8 mouse cellular contexts compared by ENCODE assay signal in the genomic region with DNA sequence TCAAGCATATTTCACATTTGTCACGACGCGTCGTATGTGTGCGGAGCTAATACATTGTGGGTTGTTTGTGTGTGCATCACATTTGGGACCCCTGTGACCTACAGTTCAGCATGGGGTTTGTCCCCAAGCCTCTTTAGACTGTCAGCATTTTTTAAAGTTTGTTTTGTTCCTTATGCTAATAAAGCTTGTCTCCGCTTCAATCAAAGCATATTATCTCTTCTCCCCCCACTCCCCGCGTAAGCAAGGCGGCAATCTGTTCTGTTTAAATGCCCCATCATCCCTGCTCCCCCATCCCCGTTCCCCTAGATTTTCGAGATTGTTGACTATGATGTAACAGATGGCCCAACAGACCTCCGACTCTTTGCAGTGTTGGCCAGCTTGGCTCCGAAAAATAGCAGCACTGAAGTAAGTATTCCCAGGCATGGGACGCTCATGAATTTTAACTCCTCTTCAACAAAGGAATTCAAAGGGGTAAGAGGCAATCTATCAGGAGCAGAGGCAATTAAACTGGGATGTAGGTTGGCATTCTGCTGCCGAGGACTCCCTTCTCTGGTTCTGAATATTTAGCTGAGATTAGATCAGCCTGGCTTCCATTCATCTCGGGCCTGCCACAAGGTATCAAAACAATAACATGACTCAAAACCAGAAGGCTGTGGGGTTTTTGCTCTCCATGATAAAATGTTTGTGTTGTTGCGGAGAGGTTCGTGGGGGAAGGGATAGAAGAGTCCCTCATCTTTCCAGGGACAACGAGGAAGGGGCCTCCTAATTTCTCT.
DNase-seq lines count a peak whose midpoint lies in the region; ATAC-seq and TF ChIP-seq lines count a peak whose summit lies in the region.
"Had no signal": no experiment of that assay in that cellular context is flagged by ENCODE, and none has a peak within 500 bp of the region (broad histone marks: within the 10 kb centered on the region; RNA-seq: fewer than 3 reads in every experiment).

No protein-coding gene starts in this region.

- peak overlapping the region; percentile 83 for H3K27ac ChIP-seq in forebrain, embryonic 15.5 days (replicated peaks)
- H3K27ac ChIP-seq in neural tube, embryonic 12.5 days, result peak overlapping the region; percentile 26; the same call in 1 of the 2 replicates
- no peak overlapping the region for H3K27ac ChIP-seq in gastrocnemius, adult 2 months

- H3K4me1 ChIP-seq in forebrain, embryonic 15.5 days, result peaks cover 17% of the 10 kb centered on the region
- H3K4me1 ChIP-seq in neural tube, embryonic 12.5 days, result peaks cover 17% of the 10 kb centered on the region

- peak overlapping the region; percentile 41 for H3K4me2 ChIP-seq in forebrain, embryonic 15.5 days (replicated peaks)
- H3K4me2 ChIP-seq in neural tube, embryonic 12.5 days (replicated peaks), result peak overlapping the region; percentile 54

- H3K4me3 ChIP-seq in forebrain, embryonic 15.5 days, result peak overlapping the region; percentile 17
- H3K4me3 ChIP-seq in neural tube, embryonic 12.5 days, result 0 out of 2 replicates have a peak overlapping the region, but pooled peaks have one; percentile 2
- no peak overlapping the region for H3K4me3 ChIP-seq in gastrocnemius, adult 2 months

- H3K9ac ChIP-seq in forebrain, embryonic 15.5 days (replicated peaks), result 0 out of 2 replicates have a peak overlapping the region, but pooled peaks have one; percentile 9
- H3K9ac ChIP-seq in neural tube, embryonic 12.5 days, result no peak overlapping the region

- intact Hi-C loops in heart, postnatal 10 days (cut with DNase I), result no loop called here
- intact Hi-C loops in gastrocnemius, adult 2 months (cut with DNase I), result no loop called here

- ATAC-seq in forebrain, embryonic 15.5 days (replicated peaks), result peak; percentile 96
- peak; percentile 89 for ATAC-seq in neural tube, embryonic 12.5 days (ENCODE audit: low FRiP score, low read depth)

- 15% methylated on average over 19 of the region's 19 CpGs for WGBS in forebrain, embryonic 15.5 days
- 23% methylated on average over 19 of the region's 19 CpGs for WGBS in neural tube, embryonic 12.5 days

- no peaks in the 10 kb centered on the region for H3K27me3 ChIP-seq in forebrain, embryonic 15.5 days
- no peaks in the 10 kb centered on the region for H3K27me3 ChIP-seq in neural tube, embryonic 12.5 days (replicated peaks)

- no peaks in the 10 kb centered on the region for H3K9me3 ChIP-seq in forebrain, embryonic 15.5 days
- no peaks in the 10 kb centered on the region; the same call in 1 of the 2 replicates for H3K9me3 ChIP-seq in neural tube, embryonic 12.5 days

- H3K36me3 ChIP-seq in forebrain, embryonic 15.5 days, result no peaks in the 10 kb centered on the region
- no peaks in the 10 kb centered on the region for H3K36me3 ChIP-seq in neural tube, embryonic 12.5 days

- DNase-seq in embryo, embryonic 9.5 days (ENCODE audit: extremely low spot score), result peak; percentile 14
- peak; percentile 19 for DNase-seq in layer of hippocampus, adult 9-11 months
- DNase-seq in heart, postnatal 10 days, result no peak
- no peak for DNase-seq in gastrocnemius, adult 2 months
- DNase-seq in kidney, adult 18-20 months, result no peak
- DNase-seq: cerebellum, adult 9-10 months had no signal

- no peak for TF ChIP-seq CTCF in gastrocnemius, adult 2 months (IDR thresholded peaks at IDR 0.05)

Comparison
In these comparisons a context has a peak if more than half of its experiments do, and no peak if none do; other contexts are left out.
1. DNase-seq: peak in embryo, embryonic 9.5 days (single experiment) and layer of hippocampus, adult 9-11 months (single experiment); none in heart, postnatal 10 days (0 of 2), gastrocnemius, adult 2 months (single experiment) and kidney, adult 18-20 months (single experiment).